Mouse (Mus musculus) forebrain, postnatal 0 days (tissue): ENCODE measurements around the gene Fam163b. TPM values are rescaled to one million over a fixed set of nuclear protein-coding genes. Genes with fewer than 3 reads are reported as not detected.
A peak's percentile ranks its signal among the peaks of the same experiment; 100 is the strongest.

Experiments
- ATAC-seq: fragments of 200-750 bp; cut with Nextera tagmentation; 2 replicates; pipeline ENCODE4 v1.8.0; 2017; ENCODE audit warnings: mild to moderate bottlenecking, moderate library complexity
- DNase-seq: peaks from one replicate; pipeline ENCODE4 v3.0.0-alpha.2; 2015
- H3K27ac ChIP-seq: fragments of 300-500 bp; sonication (generic); 2 replicates; pipeline ENCODE4 v1.5.1; 2014; ENCODE audit warnings: low read depth, mild to moderate bottlenecking, antibody characterized with exemption, low read length, moderate library complexity, mixed read lengths
- H3K27me3 ChIP-seq: fragments of 300-500 bp; sonication (generic); 2 replicates; pipeline ENCODE4 v1.6.1; 2014; ENCODE audit warnings: mild to moderate bottlenecking, low read length, mixed read lengths; ENCODE audit not compliant: insufficient read depth
- H3K36me3 ChIP-seq: fragments of 300-500 bp; sonication (generic); 2 replicates; pipeline ENCODE4 v1.6.1; 2014; ENCODE audit warnings: mild to moderate bottlenecking, moderate library complexity; ENCODE audit not compliant: insufficient read depth
- H3K4me1 ChIP-seq: fragments of 300-500 bp; sonication (generic); 2 replicates; pipeline ENCODE4 v1.6.1; 2014; ENCODE audit warnings: antibody characterized with exemption; ENCODE audit not compliant: insufficient read depth
- H3K4me2 ChIP-seq: fragments of 300-500 bp; sonication (generic); 2 replicates; pipeline ENCODE4 v1.6.1; 2014; ENCODE audit warnings: low read depth, mild to moderate bottlenecking, moderate library complexity
- H3K4me3 ChIP-seq: fragments of 300-500 bp; sonication (generic); 2 replicates; pipeline ENCODE4 v1.5.1; 2014; ENCODE audit warnings: low read depth, low read length, mixed read lengths
- H3K9ac ChIP-seq: fragments of 300-500 bp; sonication (generic); 2 replicates; pipeline ENCODE4 v1.6.1; 2014; ENCODE audit warnings: mild to moderate bottlenecking
- H3K9me3 ChIP-seq: fragments of 300-500 bp; sonication (generic); 2 replicates; pipeline ENCODE4 v1.6.1; 2016; ENCODE audit warnings: low read length
- CTCF ChIP-seq: sonication (generic); IDR thresholded peaks from 2 replicates; pipeline ENCODE4 v1.5.1; 2016; ENCODE audit warnings: antibody characterized with exemption, control low read depth, low read depth
- WGBS: fragments of 180-500 bp; shearing (Covaris S2); extraction: QIAGEN DNeasy Blood & Tissue Kit; methylation state at CpG from one replicate; pipeline ENCODE4 v1.1.7; 2014; 5-methylcytosine and 5-hydroxymethylcytosine counted together
- polyA plus RNA-seq: library from polyadenylated mRNA; unstranded; fragments of >200 nt; fragmentation: Nextera tagmentation; extraction: Ambion mirVana; gene quantifications from 2 replicates; pipeline ENCODE4 v1.2.1, GENCODE M21; 2015
- total RNA-seq: library from RNA; depleted of rRNA; stranded (reverse); fragments of >200 nt; gene quantifications from 2 replicates; pipeline ENCODE4 v1.2.3, GENCODE M21; 2014

The Fam163b gene
- total and polyA plus RNA-seq, 2 experiments from 2014 or later, result 7.8 to 23.9 TPM

- no peak for ATAC-seq
- H3K4me1 ChIP-seq, result no peaks in the 10 kb centered on the region
Measured at GRCm38 (mm10) chr2:27136336-27136735, 6.0 kb downstream of the Fam163b start.

GRCm38 (mm10) chr2:27135935-27136334 lies 6.4 kb downstream of the Fam163b start:
- H3K9ac ChIP-seq, result no peak overlapping the region
- H3K4me1 ChIP-seq, result no peaks in the 10 kb centered on the region
- no peak for TF ChIP-seq CTCF
- no peaks in the 10 kb centered on the region for H3K9me3 ChIP-seq
- no peak overlapping the region for H3K4me2 ChIP-seq
- H3K36me3 ChIP-seq, result no peaks in the 10 kb centered on the region
- 74% methylated on average over 5 of the region's 5 CpGs for WGBS
- no peak for DNase-seq
- H3K4me3 ChIP-seq, result no peak overlapping the region
- no peaks in the 10 kb centered on the region for H3K27me3 ChIP-seq
- no peak overlapping the region for H3K27ac ChIP-seq
- no peak for ATAC-seq

More at GRCm38 (mm10) chr2:27136336-27136735, 6.0 kb downstream of the Fam163b start:
- no peaks in the 10 kb centered on the region for H3K9me3 ChIP-seq
- H3K36me3 ChIP-seq, result no peaks in the 10 kb centered on the region
- no peak for DNase-seq
- H3K4me3 ChIP-seq, result no peak overlapping the region
- H3K4me2 ChIP-seq, result no peak overlapping the region
- no peaks in the 10 kb centered on the region for H3K27me3 ChIP-seq
- WGBS, result 70% methylated on average over 3 of the region's 3 CpGs
- TF ChIP-seq CTCF, result no peak
- no peak overlapping the region for H3K9ac ChIP-seq
- no peak overlapping the region for H3K27ac ChIP-seq

- Histone ChIP-seq H3K27ac (no peak overlapping the region), H3K27me3 (no peaks in the 10 kb centered on the region), H3K36me3 (no peaks in the 10 kb centered on the region), H3K4me1 (no peaks in the 10 kb centered on the region), H3K4me2 (no peak overlapping the region), H3K9ac (no peak overlapping the region), H3K9me3 (no peaks in the 10 kb centered on the region), H3K4me3 (no peak overlapping the region)
- TF ChIP-seq CTCF, result no peak
- WGBS, result 78% methylated on average over 3 of the region's 3 CpGs
- DNase-seq (no peak), ATAC-seq (no peak)
Measured at GRCm38 (mm10) chr2:27128990-27129389, 13.3 kb downstream of the Fam163b start.

- ATAC-seq (no peak), DNase-seq (no peak)
- H3K27me3 ChIP-seq, result no peaks in the 10 kb centered on the region
- no peak overlapping the region for H3K4me3 ChIP-seq
- WGBS, result 68% methylated on average over 4 of the region's 4 CpGs
- H3K9me3 ChIP-seq, result no peaks in the 10 kb centered on the region
- H3K36me3 ChIP-seq, result no peaks in the 10 kb centered on the region
- no peak overlapping the region for H3K27ac ChIP-seq
- no peak for TF ChIP-seq CTCF
- no peak overlapping the region for H3K9ac ChIP-seq
- H3K4me2 ChIP-seq, result no peak overlapping the region
- H3K4me1 ChIP-seq, result no peaks in the 10 kb centered on the region
Measured at GRCm38 (mm10) chr2:27126496-27126895, 15.8 kb downstream of the Fam163b start.

- Histone ChIP-seq H3K4me2 (no peak overlapping the region), H3K9ac (no peak overlapping the region), H3K36me3 (no peaks in the 10 kb centered on the region), H3K4me1 (no peaks in the 10 kb centered on the region), H3K4me3 (no peak overlapping the region), H3K27me3 (no peaks in the 10 kb centered on the region), H3K27ac (no peak overlapping the region), H3K9me3 (no peaks in the 10 kb centered on the region)
- peak; percentile 77 for TF ChIP-seq CTCF
- 41% methylated on average over 10 of the region's 10 CpGs for WGBS
- DNase-seq (no peak), ATAC-seq (no peak)
Measured at GRCm38 (mm10) chr2:27125979-27126378, 16.3 kb downstream of the Fam163b start.

GRCm38 (mm10) chr2:27123121-27123520 lies 19.2 kb downstream of the Fam163b start:
- H3K27me3 ChIP-seq, result no peaks in the 10 kb centered on the region
- no peak for DNase-seq
- no peak for TF ChIP-seq CTCF
- no peak overlapping the region for H3K4me2 ChIP-seq
- no peaks in the 10 kb centered on the region for H3K36me3 ChIP-seq
- peaks cover 6% of the 10 kb centered on the region; the same call in 1 of the 2 replicates for H3K4me1 ChIP-seq
- no peak overlapping the region for H3K9ac ChIP-seq
- no peak overlapping the region for H3K4me3 ChIP-seq
- no peak overlapping the region for H3K27ac ChIP-seq
- H3K9me3 ChIP-seq, result no peaks in the 10 kb centered on the region
- WGBS, result 98% methylated on average over 4 of the region's 4 CpGs
- ATAC-seq, result no peak

GRCm38 (mm10) chr2:27122578-27122977 lies 19.7 kb downstream of the Fam163b start:
- 37% methylated on average over 9 of the region's 9 CpGs for WGBS

More at GRCm38 (mm10) chr2:27122578-27122977, 19.7 kb downstream of the Fam163b start:
- TF ChIP-seq CTCF, result no peak
- Histone ChIP-seq H3K9me3 (no peaks in the 10 kb centered on the region), H3K36me3 (no peaks in the 10 kb centered on the region), H3K4me2 (no peak overlapping the region), H3K4me1 (peaks cover 6% of the 10 kb centered on the region; the same call in 1 of the 2 replicates), H3K9ac (no peak overlapping the region), H3K27ac (no peak overlapping the region), H3K4me3 (no peak overlapping the region), H3K27me3 (no peaks in the 10 kb centered on the region)
- ATAC-seq (no peak), DNase-seq (no peak)
